In the genomic region with DNA sequence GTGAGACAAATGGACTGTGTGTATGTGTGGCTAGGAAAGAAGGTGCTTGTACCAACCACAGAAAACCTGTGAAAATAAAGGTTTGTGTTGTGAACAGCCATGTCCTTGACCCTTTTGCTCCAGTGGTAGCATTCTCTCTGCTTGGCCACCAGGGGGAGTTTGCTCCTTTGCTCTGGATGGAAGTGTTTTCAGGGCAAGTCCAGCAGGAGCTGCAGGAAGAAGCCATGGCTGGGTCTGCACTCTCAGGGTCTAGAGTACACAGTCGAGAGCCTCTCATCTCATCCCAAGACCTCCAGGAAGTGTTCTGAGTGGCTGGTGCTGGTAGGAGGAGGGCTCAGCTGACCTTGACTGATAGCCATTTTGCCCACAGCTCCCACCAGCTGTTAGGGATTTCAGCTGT, we compare ENCODE assay signal across 9 mouse cellular contexts. TPM values are rescaled to one million over a fixed set of nuclear protein-coding genes. Genes with fewer than 3 reads are reported as not detected.
DNase-seq lines count a peak whose midpoint lies in the region; ATAC-seq and TF ChIP-seq lines count a peak whose summit lies in the region.
"Had no signal": no experiment of that assay in that cellular context is flagged by ENCODE, and none has a peak within 500 bp of the region (broad histone marks: within the 10 kb centered on the region; RNA-seq: fewer than 3 reads in every experiment).

No protein-coding gene starts in this region.

- TF ChIP-seq CTCF in kidney, adult 2 months (conservative IDR thresholded peaks at IDR 0.05; ENCODE audit: insufficient read depth, insufficient read length, low read depth, low read length), result peak; percentile 71
- TF ChIP-seq CTCF in bone marrow macrophage, adult 2 months (IDR thresholded peaks at IDR 0.05; ENCODE audit: low read depth, low read length), result peak; percentile 34; the same call in 1 of the 2 replicates
- TF ChIP-seq CTCF in lung, postnatal 0 days (IDR thresholded peaks at IDR 0.05), result peak; percentile 84

- TF ChIP-seq EP300 in lung, postnatal 0 days (IDR thresholded peaks at IDR 0.05), result no peak

- H3K4me2 ChIP-seq in kidney, embryonic 16.5 days (replicated peaks; ENCODE audit: low read depth, low read length), result no peak overlapping the region
- H3K4me2 ChIP-seq in lung, postnatal 0 days (replicated peaks; ENCODE audit: low read depth, low read length), result no peak overlapping the region

- H3K9ac ChIP-seq in kidney, embryonic 16.5 days (replicated peaks; ENCODE audit: low read length), result no peak overlapping the region
- H3K9ac ChIP-seq in lung, postnatal 0 days (replicated peaks; ENCODE audit: low read depth), result no peak overlapping the region

- no peak for ATAC-seq in kidney, embryonic 16.5 days (ENCODE audit: low FRiP score, low TSS enrichment)
- peak; percentile 28; the same call in 1 of the 2 replicates for ATAC-seq in lung, postnatal 0 days

- DNase-seq in adrenal gland, adult (ENCODE audit: inconsistent age in 2 of 2, low spot score in 1 of 2), result peak; percentile 14 to 66
- DNase-seq in adrenal gland, postnatal 4 days (ENCODE audit: low spot score in 2 of 2), result no peak
- DNase-seq in kidney, adult 2 months, result peak; percentile 26
- DNase-seq in A20 (ENCODE audit: low read depth, low spot score), result peak; percentile 50
- DNase-seq in lung, postnatal 0 days (ENCODE audit: low spot score), result peak; percentile 73
- DNase-seq in testis, postnatal 14 days (ENCODE audit: low spot score), result peak; percentile 21

- H3K4me1 ChIP-seq in kidney, adult 2 months (ENCODE audit: control insufficient read depth, insufficient read depth, low read length), result no peaks in the 10 kb centered on the region
- H3K4me1 ChIP-seq in kidney, embryonic 16.5 days (ENCODE audit: insufficient read depth, low read length), result no peaks in the 10 kb centered on the region
- no peaks in the 10 kb centered on the region for H3K4me1 ChIP-seq in bone marrow macrophage, adult 2 months (ENCODE audit: control insufficient read depth, insufficient read depth, low read length)
- no peaks in the 10 kb centered on the region for H3K4me1 ChIP-seq in lung, postnatal 0 days (ENCODE audit: insufficient read depth, low read depth, low read length)

- H3K4me3 ChIP-seq in kidney, adult 2 months (ENCODE audit: insufficient read depth, low read depth, low read length), result no peak overlapping the region
- H3K4me3 ChIP-seq in kidney, embryonic 16.5 days (ENCODE audit: low read length), result no peak overlapping the region
- H3K4me3 ChIP-seq in bone marrow macrophage, adult 2 months (ENCODE audit: insufficient read depth, low read length), result no peak overlapping the region
- no peak overlapping the region for H3K4me3 ChIP-seq in lung, postnatal 0 days (ENCODE audit: low read depth, low read length)

- 0 out of 2 replicates have a peak, but pooled peaks cover 2% of the 10 kb centered on the region for H3K9me3 ChIP-seq in kidney, embryonic 16.5 days (ENCODE audit: low read length)
- no peaks in the 10 kb centered on the region for H3K9me3 ChIP-seq in lung, postnatal 0 days (ENCODE audit: low read length)

- WGBS in kidney, adult 2 months, result 24% methylated on average over 1 of the region's 1 CpGs
- WGBS in kidney, embryonic 16.5 days, result 33% methylated on average over 1 of the region's 1 CpGs
- 6% methylated on average over 1 of the region's 1 CpGs for WGBS in lung, postnatal 0 days

- no peaks in the 10 kb centered on the region for H3K36me3 ChIP-seq in kidney, adult 2 months (ENCODE audit: control insufficient read depth, insufficient read depth, low read length)
- H3K36me3 ChIP-seq in kidney, embryonic 16.5 days (ENCODE audit: insufficient read depth, low read length), result no peaks in the 10 kb centered on the region
- H3K36me3 ChIP-seq in lung, postnatal 0 days (ENCODE audit: insufficient read depth, low read length), result no peaks in the 10 kb centered on the region

- H3K27me3 ChIP-seq in kidney, adult 2 months (replicated peaks; ENCODE audit: control insufficient read depth, insufficient read depth, low read length), result no peaks in the 10 kb centered on the region
- no peaks in the 10 kb centered on the region for H3K27me3 ChIP-seq in kidney, embryonic 16.5 days (ENCODE audit: insufficient read depth, low read length)
- H3K27me3 ChIP-seq in lung, postnatal 0 days (replicated peaks; ENCODE audit: insufficient read depth, low read length), result no peaks in the 10 kb centered on the region

- H3K27ac ChIP-seq in kidney, adult 2 months (ENCODE audit: insufficient read depth, low read depth, low read length), result no peak overlapping the region
- H3K27ac ChIP-seq in kidney, embryonic 16.5 days (ENCODE audit: low read length), result no peak overlapping the region
- no peak overlapping the region for H3K27ac ChIP-seq in bone marrow macrophage, adult 2 months (ENCODE audit: insufficient read depth, low read depth, low read length)
- no peak overlapping the region for H3K27ac ChIP-seq in lung, postnatal 0 days (ENCODE audit: low read length)

- no peak for TF ChIP-seq POLR2A in kidney, adult 2 months (IDR thresholded peaks at IDR 0.05; ENCODE audit: low read depth, low read length)
- no peak for TF ChIP-seq POLR2A in bone marrow macrophage, adult 2 months (IDR thresholded peaks at IDR 0.05; ENCODE audit: borderline replicate concordance, low read depth, low read length)

RNA-seq across cellular contexts. Expression of a gene that starts 27.5 kb away (rescaled TPM):
- not detected for total RNA-seq in adrenal gland, postnatal 4 days (2021)
- polyA plus RNA-seq in kidney, adult 2 months (2012; rRNA removed), result not detected in 2 replicates
- polyA plus RNA-seq in kidney, embryonic 16.5 days (2015; fragmentation: Nextera tagmentation; extraction: Ambion mirVana), result 0.06 TPM in 1 of 2 replicates, not detected in the other
- polyA plus RNA-seq in bone marrow macrophage, adult 2 months (2012; ENCODE audit: insufficient read depth, insufficient read length, missing spikeins), result not detected in 2 replicates
- polyA plus RNA-seq in lung, postnatal 0 days (2015; fragmentation: Nextera tagmentation; extraction: Ambion mirVana), result 0.05 and 0.06 TPM in 2 replicates
- polyA plus RNA-seq: heart, embryonic 16.5 days had no signal

Comparison
In these comparisons a context has a peak if more than half of its experiments do, and no peak if none do; other contexts are left out.
1. DNase-seq: peak in adrenal gland, adult (2 of 2), kidney, adult 2 months (single experiment), A20 (single experiment), lung, postnatal 0 days (single experiment) and testis, postnatal 14 days (single experiment); none in adrenal gland, postnatal 4 days (0 of 2).
2. CTCF ChIP-seq: peak in every context shown above with its lines; median percentile 84 in lung, postnatal 0 days; 71 in kidney, adult 2 months; 34 in bone marrow macrophage, adult 2 months.